Mouse (Mus musculus) heart, embryonic 13.5 days (tissue): ENCODE measurements around the gene Dab1. TPM values are rescaled to one million over a fixed set of nuclear protein-coding genes. Genes with fewer than 3 reads are reported as not detected.

ENCODE experiments used
- ATAC-seq: fragments of 200-750 bp; cut with Nextera tagmentation; 2 replicates; pipeline ENCODE4 v1.8.0; 2017; ENCODE audit warnings: moderate TSS enrichment; ENCODE audit not compliant: insufficient number of reproducible peaks, low FRiP score, low TSS enrichment; ENCODE audit errors: extremely low read depth
- H3K27ac ChIP-seq: fragments of 300-500 bp; sonication (generic); replicated peaks from 2 replicates; pipeline ENCODE4 v1.5.1; 2015; ENCODE audit warnings: moderate library complexity, mild to moderate bottlenecking, inconsistent platforms
- H3K27me3 ChIP-seq: fragments of 300-500 bp; sonication (generic); replicated peaks from 2 replicates; pipeline ENCODE4 v1.6.1; 2015; ENCODE audit warnings: mild to moderate bottlenecking, inconsistent platforms
- H3K36me3 ChIP-seq: fragments of 300-500 bp; sonication (generic); 2 replicates; pipeline ENCODE4 v1.6.1; 2015; ENCODE audit warnings: mild to moderate bottlenecking, inconsistent platforms
- H3K4me1 ChIP-seq: fragments of 300-500 bp; sonication (generic); 2 replicates; pipeline ENCODE4 v1.6.1; 2015; ENCODE audit warnings: inconsistent platforms
- H3K4me2 ChIP-seq: fragments of 300-500 bp; sonication (generic); 2 replicates; pipeline ENCODE4 v1.6.1; 2015; ENCODE audit warnings: inconsistent platforms, mild to moderate bottlenecking, moderate library complexity
- H3K4me3 ChIP-seq: fragments of 300-500 bp; sonication (generic); 2 replicates; pipeline ENCODE4 v1.5.1; 2015; ENCODE audit warnings: moderate library complexity, mild to moderate bottlenecking, inconsistent platforms
- H3K9ac ChIP-seq: fragments of 300-500 bp; sonication (generic); 2 replicates; pipeline ENCODE4 v1.6.1; 2015; ENCODE audit warnings: inconsistent platforms, mild to moderate bottlenecking, moderate library complexity
- H3K9me3 ChIP-seq: fragments of 300-500 bp; sonication (generic); 2 replicates; pipeline ENCODE4 v1.6.1; 2016; ENCODE audit warnings: inconsistent platforms
- WGBS: fragments of 180-500 bp; shearing (Covaris S2); methylation state at CpG from one replicate; pipeline ENCODE4 v1.1.7; 2015; ENCODE audit warnings: mixed read lengths; 5-methylcytosine and 5-hydroxymethylcytosine counted together
- polyA plus RNA-seq: library from polyadenylated mRNA; unstranded; fragments of >200 nt; fragmentation: Nextera tagmentation; extraction: Ambion mirVana; gene quantifications from 2 replicates; pipeline ENCODE4 v1.2.1, GENCODE M21; 2015

The Dab1 gene
- polyA plus RNA-seq, 1 experiment from 2014 or later = 0.48 TPM

DNA sequence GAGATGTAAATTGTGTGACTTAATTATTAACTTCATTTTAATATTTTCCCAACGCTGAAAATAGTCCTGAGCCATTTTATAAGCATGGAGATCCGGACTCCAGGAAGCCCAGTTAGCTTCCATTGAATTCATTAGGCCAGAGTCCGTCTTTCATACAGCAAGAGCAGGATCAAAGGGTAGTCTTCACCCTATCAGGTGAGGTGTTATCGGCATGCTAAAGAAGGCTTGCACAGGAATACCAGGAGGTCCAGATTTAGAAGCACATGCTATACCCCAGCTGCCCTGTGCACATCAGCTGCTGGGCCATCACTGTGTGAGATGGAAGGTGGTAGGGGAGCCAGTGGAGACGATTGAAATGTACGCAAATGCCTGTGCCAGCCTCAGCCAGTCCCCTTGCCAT lies 1096.7 kb downstream of the Dab1 start:
- WGBS = 59% methylated on average over 6 of the region's 6 CpGs
- ATAC-seq = no peak
- Histone ChIP-seq H3K4me1 (peaks cover 34% of the 10 kb centered on the region), H3K9ac (no peak overlapping the region), H3K27ac (no peak overlapping the region), H3K4me3 (no peak overlapping the region), H3K4me2 (no peak overlapping the region), H3K9me3 (no peaks in the 10 kb centered on the region), H3K27me3 (no peaks in the 10 kb centered on the region), H3K36me3 (no peaks in the 10 kb centered on the region)

- WGBS = 76% methylated on average over 1 of the region's 1 CpGs
- no peak overlapping the region for H3K4me2 ChIP-seq
- H3K9ac ChIP-seq = no peak overlapping the region
- no peak for ATAC-seq
- no peaks in the 10 kb centered on the region for H3K36me3 ChIP-seq
- H3K27me3 ChIP-seq = no peaks in the 10 kb centered on the region
- H3K4me3 ChIP-seq = no peak overlapping the region
- H3K9me3 ChIP-seq = no peaks in the 10 kb centered on the region
- H3K27ac ChIP-seq = no peak overlapping the region
- peaks cover 34% of the 10 kb centered on the region for H3K4me1 ChIP-seq
These were observed 1097.3 kb downstream of the Dab1 start for GRCm38 (mm10) chr4:104716506-104716905.

DNA sequence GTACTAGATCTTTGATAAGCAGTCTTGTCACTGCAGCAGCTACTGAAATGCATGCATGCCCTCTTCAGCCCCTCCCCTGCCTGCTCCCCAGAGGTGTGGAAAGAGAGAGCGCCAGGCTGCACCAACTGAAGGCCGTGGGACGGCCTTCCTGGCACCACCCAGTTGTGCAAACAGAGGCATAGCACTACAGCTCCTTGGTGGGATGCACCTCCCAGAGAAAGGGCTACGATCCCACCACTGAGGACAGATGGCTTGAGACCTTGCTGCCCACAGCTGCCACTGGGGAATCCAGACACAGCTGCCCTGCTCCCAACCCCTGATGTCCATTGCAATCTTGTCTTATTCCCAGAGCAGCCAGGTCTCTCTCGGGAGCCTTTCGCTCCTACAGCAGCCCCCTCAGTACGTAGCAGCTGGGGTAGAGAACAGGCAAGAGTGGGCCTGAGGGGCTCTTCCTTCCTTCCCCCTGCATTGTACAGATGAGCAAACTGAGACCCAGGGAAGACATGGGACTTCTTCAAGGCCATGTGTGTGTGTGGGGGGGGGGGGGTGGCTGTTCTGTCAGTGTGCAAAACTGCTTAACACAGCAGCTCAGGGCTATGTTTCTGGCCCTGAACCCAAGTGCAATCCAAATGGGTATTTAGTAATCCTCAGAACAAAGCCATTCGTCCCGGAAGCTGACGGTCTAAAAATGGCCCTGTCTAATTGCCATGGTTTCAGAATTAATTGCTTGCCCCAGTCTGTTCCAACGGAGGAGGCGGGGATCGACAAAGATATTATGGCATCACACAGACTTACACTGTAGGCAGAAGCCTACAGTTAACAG lies 1100.0 kb downstream of the Dab1 start:
- ATAC-seq = no peak
- H3K4me1 ChIP-seq = peaks cover 36% of the 10 kb centered on the region
- H3K36me3 ChIP-seq = no peaks in the 10 kb centered on the region
- H3K27me3 ChIP-seq = no peaks in the 10 kb centered on the region
- no peak overlapping the region for H3K4me2 ChIP-seq
- H3K9ac ChIP-seq = no peak overlapping the region
- H3K4me3 ChIP-seq = no peak overlapping the region
- no peaks in the 10 kb centered on the region for H3K9me3 ChIP-seq
- 60% methylated on average over 13 of the region's 13 CpGs for WGBS
- no peak overlapping the region for H3K27ac ChIP-seq

DNA sequence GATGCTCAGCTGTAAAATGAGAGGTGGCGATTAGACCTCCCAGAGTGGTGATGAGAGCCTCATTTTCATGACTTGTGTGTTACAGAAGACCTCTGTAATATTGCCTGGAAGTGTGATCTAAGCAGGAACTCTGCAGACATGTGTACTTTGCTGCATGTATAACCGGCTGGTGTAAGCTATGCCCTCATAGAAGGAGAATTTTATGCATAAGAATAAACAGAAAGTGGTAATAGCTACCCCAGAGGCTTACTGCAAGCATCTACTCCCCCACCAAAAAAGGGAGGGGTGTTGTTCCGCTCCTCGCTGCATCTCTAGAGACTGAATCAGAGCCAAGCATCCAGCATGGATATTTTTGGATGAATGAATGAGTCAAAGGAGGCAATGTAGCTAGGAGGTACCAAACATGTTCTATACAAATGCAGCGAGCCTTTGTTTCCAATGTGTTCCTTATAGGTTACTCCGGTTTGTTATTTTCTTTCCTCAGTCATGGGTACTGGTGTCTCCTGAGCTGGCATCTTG lies 1104.4 kb downstream of the Dab1 start:
- Histone ChIP-seq H3K9me3 (no peaks in the 10 kb centered on the region), H3K36me3 (no peaks in the 10 kb centered on the region), H3K4me1 (peaks cover 20% of the 10 kb centered on the region), H3K9ac (no peak overlapping the region), H3K27ac (no peak overlapping the region), H3K27me3 (no peaks in the 10 kb centered on the region), H3K4me3 (no peak overlapping the region), H3K4me2 (no peak overlapping the region)
- WGBS = 66% methylated on average over 6 of the region's 6 CpGs
- no peak for ATAC-seq

DNA sequence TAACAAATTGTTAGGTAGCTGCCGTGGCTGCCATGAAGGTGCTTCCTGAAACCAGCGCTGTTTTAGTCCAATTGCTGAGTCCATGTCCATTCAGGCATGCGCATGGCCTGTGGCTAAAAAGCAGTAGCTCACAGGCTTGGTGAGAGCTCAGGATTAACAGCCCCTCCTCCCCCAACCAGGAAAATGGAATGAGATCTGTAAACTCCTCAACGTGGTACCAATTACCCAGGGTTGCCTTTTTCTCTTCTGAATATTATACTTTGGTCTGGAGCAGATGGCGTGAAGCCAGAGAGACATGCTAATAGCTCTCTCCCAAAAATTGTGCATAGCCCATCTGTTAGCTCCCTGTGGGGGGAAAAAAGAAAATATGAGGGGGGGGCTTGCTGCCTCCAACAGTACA lies 1105.1 kb downstream of the Dab1 start:
- 74% methylated on average over 5 of the region's 5 CpGs for WGBS
- no peak overlapping the region for H3K4me2 ChIP-seq
- no peak for ATAC-seq

GRCm38 (mm10) chr4:104725673-104726072 lies 1106.5 kb downstream of the Dab1 start:
- no peak for ATAC-seq
- 44% methylated on average over 3 of the region's 3 CpGs for WGBS

More for the DNA sequence above, 1105.1 kb downstream of the Dab1 start:
- peaks cover 21% of the 10 kb centered on the region for H3K4me1 ChIP-seq
- no peaks in the 10 kb centered on the region for H3K27me3 ChIP-seq
- no peak overlapping the region for H3K9ac ChIP-seq
- no peaks in the 10 kb centered on the region for H3K36me3 ChIP-seq
- no peaks in the 10 kb centered on the region for H3K9me3 ChIP-seq
- no peak overlapping the region for H3K4me3 ChIP-seq
- H3K27ac ChIP-seq = no peak overlapping the region

GRCm38 (mm10) chr4:104729185-104729584 lies 1110.0 kb downstream of the Dab1 start:
- no peak; the same call in 1 of the 2 replicates for ATAC-seq
- Histone ChIP-seq H3K27me3 (no peaks in the 10 kb centered on the region), H3K9ac (no peak overlapping the region), H3K36me3 (no peaks in the 10 kb centered on the region), H3K4me2 (peak overlapping the region; percentile 13; the same call in 1 of the 2 replicates), H3K27ac (no peak overlapping the region), H3K4me3 (no peak overlapping the region), H3K4me1 (peaks cover 11% of the 10 kb centered on the region), H3K9me3 (no peaks in the 10 kb centered on the region)
- 27% methylated on average over 8 of the region's 8 CpGs for WGBS

More at GRCm38 (mm10) chr4:104725673-104726072, 1106.5 kb downstream of the Dab1 start:
- no peak overlapping the region for H3K4me3 ChIP-seq
- H3K9ac ChIP-seq = no peak overlapping the region
- no peaks in the 10 kb centered on the region for H3K27me3 ChIP-seq
- peaks cover 13% of the 10 kb centered on the region for H3K4me1 ChIP-seq
- no peaks in the 10 kb centered on the region for H3K9me3 ChIP-seq
- H3K36me3 ChIP-seq = no peaks in the 10 kb centered on the region
- no peak overlapping the region for H3K4me2 ChIP-seq
- H3K27ac ChIP-seq = no peak overlapping the region

- H3K36me3 ChIP-seq = no peaks in the 10 kb centered on the region
- H3K9ac ChIP-seq = no peak overlapping the region
- H3K27ac ChIP-seq = no peak overlapping the region
- 35% methylated on average over 6 of the region's 6 CpGs for WGBS
- peaks cover 33% of the 10 kb centered on the region for H3K27me3 ChIP-seq
- peaks cover 15% of the 10 kb centered on the region for H3K4me1 ChIP-seq
- no peaks in the 10 kb centered on the region for H3K9me3 ChIP-seq
- no peak overlapping the region for H3K4me2 ChIP-seq
- H3K4me3 ChIP-seq = no peak overlapping the region
- ATAC-seq = no peak
These were observed 1127.3 kb downstream of the Dab1 start for GRCm38 (mm10) chr4:104746500-104746899.

DNA sequence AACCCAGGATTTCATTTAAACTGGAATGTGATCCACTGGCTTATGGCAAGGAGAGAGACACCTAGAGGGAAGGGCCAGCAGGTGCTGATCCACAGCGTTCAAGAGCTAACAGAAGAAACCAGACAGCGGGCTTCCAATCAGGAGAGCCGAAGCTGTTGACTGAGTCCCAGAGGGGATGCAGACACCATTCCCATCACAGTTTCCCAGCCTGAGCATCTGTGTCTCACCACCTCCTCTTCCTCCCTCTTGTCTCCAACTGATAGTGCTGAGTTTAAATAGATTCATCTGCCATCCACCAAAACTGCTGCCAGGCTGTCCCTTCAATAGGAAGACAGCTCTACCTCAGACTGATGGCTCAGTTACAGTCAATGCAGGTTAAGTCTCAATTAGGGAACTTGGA lies 1134.9 kb downstream of the Dab1 start:
- Histone ChIP-seq H3K4me3 (no peak overlapping the region), H3K9me3 (no peaks in the 10 kb centered on the region), H3K36me3 (no peaks in the 10 kb centered on the region), H3K9ac (no peak overlapping the region), H3K4me1 (no peaks in the 10 kb centered on the region), H3K27me3 (peaks cover 35% of the 10 kb centered on the region), H3K27ac (no peak overlapping the region), H3K4me2 (no peak overlapping the region)
- no peak for ATAC-seq
- WGBS = 61% methylated on average over 3 of the region's 3 CpGs

DNA sequence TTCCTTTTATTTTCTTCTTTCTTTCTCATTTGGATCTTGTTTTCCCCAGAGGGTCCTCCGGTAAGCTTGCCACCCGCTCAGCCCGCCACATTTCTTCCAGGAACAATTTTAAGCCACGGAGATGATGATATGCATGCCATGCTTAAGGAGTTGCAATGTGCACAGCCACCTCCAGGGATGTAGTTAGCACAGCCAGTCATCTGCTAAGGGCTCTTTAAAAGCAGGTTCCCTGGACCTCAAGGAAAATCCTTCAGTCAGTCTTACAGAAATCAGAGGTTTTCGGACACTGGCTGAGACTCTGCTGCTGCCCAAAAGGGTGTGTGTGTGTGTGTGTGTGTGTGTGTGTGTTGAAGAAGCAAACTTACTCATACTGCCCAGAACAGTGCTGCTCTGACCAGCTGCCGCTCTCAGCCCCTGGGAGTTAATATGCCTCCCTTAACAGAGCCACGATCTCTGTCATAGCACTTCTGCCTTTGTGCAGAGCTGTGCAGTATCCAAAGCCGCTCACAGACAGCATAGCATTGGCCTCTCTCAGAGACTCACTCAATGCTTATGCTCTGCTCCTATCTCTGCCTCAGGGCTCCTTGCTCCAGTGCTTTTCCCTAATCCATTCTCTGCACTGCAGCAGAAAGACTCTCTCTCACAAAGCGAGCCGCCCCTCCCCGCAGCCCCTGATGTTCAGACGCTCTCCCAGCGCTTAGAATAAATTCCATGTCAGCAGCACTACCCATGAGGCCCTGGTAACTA lies 1141.9 kb downstream of the Dab1 start:
- H3K27ac ChIP-seq = no peak overlapping the region
- no peak overlapping the region for H3K9ac ChIP-seq
- no peaks in the 10 kb centered on the region for H3K9me3 ChIP-seq
- no peaks in the 10 kb centered on the region for H3K27me3 ChIP-seq
- H3K4me1 ChIP-seq = 0 out of 2 replicates have a peak, but pooled peaks cover 4% of the 10 kb centered on the region
- no peak overlapping the region for H3K4me2 ChIP-seq
- WGBS = 60% methylated on average over 13 of the region's 13 CpGs
- no peak for ATAC-seq
- no peaks in the 10 kb centered on the region for H3K36me3 ChIP-seq
- no peak overlapping the region for H3K4me3 ChIP-seq

DNA sequence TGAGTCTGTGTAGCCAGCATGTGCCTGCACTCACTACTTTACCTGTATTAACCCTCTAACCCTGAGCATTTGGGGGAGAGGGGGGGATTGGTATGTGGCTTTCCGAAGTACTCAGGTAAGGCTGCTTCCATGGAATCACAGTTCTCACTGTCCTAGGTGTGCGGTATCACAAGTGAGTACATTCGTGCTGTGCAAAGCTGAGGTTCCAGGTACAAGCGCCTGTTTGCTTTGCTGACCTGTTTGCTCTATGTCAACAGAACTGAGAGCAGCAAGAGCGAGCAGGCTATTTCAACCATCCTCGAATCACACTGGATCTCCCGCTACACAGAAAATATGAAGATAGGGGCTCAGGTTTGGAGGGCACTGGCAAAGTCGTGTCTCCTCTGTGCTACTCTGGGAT lies 1146.9 kb downstream of the Dab1 start, which contains the start of gene C8b:
Gene C8b, plus strand, starts transcription at position 253 of the 400 bp plus-strand sequence.
- Histone ChIP-seq H3K9ac (no peak within 1 kb of the TSS), H3K4me1 (0 out of 2 replicates have a peak, but pooled peaks cover 3% of the 10 kb centered on the region), H3K4me3 (no peak within 1 kb of the TSS), H3K36me3 (no peaks in the 10 kb centered on the region), H3K27me3 (peaks cover 26% of the 10 kb centered on the region), H3K4me2 (no peak within 1 kb of the TSS), H3K9me3 (no peaks in the 10 kb centered on the region), H3K27ac (no peak within 1 kb of the TSS)
- no peak for ATAC-seq
- WGBS = 82% methylated on average over 8 of the region's 8 CpGs
